Mouse (Mus musculus) embryonic stem cell, embryonic (primary cell): ENCODE measurements around the gene Ubr2.

Experiments used
- CTCF ChIA-PET, 4 experiments: fragments of 300-600 bp in 2 of 4; fragments of 350-600 bp in 2 of 4; sonication (Branson Sonifier 250); formaldehyde crosslinking; loops; one replicate each; lab custom pipeline; 2022; ENCODE audit warnings: inconsistent platforms in 2 of 4; lab: Charles Lee
- POLR2A ChIA-PET, 4 experiments: fragments of 300-600 bp in 2 of 4; fragments of 350-600 bp in 2 of 4; sonication (Branson Sonifier 250); formaldehyde crosslinking; loops; one replicate each; lab custom pipeline; 2022; ENCODE audit warnings: antibody characterized with exemption in 4 of 4, inconsistent platforms in 1 of 4; lab: Charles Lee

Gene Ubr2

DNA sequence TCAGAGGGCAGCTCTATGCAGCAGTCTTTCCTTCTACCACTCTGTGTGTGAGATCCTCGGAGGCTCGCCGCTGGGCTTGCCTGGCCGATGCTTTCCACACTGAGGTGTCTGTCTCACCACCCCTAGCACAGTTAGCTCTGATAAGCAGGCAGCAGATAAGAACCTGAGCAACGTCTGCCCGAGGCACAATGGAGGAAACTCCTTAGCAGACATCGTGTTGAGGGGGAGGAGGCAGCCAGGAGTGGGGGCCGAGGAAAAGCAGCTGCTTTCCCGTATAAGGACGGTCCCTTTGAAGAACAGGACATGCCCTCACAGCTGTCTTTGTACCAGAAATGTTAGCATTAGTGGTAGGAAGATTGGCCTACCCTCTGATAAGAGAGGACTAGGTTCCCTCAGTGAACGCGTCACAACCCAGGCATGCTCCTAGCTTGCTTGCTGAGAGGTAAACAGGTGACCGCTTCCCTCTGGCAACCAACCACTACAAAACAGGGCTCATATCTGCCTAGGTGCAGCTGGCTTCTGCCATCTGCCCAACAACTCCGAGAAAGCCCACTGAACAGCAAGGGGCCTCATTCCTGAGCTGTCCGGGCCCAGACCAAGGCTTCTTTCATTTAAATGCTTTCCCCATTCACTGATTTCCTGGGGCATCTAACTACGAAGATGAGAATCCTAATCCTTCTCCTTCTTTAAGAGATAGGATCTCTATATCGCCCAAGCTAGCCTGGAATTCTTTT is 124.3 kb downstream of the Ubr2 start:
- ChIA-PET POLR2A (interaction anchor here in 3 of 4 experiments (0.6 to 14.4 kb wide), 26 partner anchors 9 to 134 kb away, joined by 3 to 179 read pairs (median 4); partner anchors contain the start of genes 2310039H08Rik (in 1 of the 3), Bicral (in 1 of the 3), Cnpy3 (in 1 of the 3) and Rpl7l1 (in 1 of the 3)), CTCF (interaction anchor here in 3 of 4 experiments (0.6 to 4.0 kb wide), 6 partner anchors 9 to 148 kb away, joined by 3 to 23 read pairs (median 4); no protein-coding TSS in a partner anchor)

DNA sequence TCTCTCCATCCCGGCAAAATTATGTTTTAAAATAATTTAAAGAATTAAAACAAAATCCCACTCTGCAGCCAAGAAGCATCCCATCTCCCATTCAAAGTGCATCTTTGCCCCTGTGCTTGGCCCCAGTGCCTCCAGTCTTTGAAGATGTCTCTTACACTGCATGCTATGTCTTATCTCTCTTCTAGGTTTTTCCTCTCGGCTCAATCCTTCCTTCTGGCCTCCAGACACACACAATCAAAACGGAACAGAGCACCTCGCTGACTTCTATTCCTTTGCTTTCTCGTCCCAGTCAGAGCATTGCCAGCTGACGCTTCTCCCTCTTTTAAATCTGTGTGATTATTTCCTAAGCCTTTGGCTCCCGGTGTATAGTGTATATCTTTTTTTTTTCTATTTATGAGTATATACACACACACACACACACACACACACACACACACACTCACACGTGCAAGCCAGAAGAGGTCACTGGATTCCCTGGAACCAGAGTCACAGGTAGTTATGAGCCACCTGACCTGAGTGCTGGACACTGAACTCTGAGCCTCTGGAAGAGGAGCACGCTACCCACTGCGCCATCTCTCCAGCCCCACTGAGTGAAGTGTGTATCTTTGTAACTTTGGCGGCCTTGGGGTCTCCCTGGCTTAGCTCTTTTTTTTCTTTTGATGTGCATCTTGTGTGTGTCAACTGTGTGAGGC is 125.0 kb downstream of the Ubr2 start:
- ChIA-PET POLR2A (interaction anchor here in 3 of 4 experiments (0.6 to 14.4 kb wide), 23 partner anchors 8 to 181 kb away, joined by 3 to 179 read pairs (median 4); partner anchors contain the start of genes Bicral (in 1 of the 3), Cnpy3 (in 1 of the 3), Ppp2r5d (in 1 of the 3) and Rpl7l1 (in 1 of the 3)), CTCF (interaction anchor here (0.6 to 4.0 kb wide), 4 partner anchors 8 to 194 kb away, joined by 3 to 23 read pairs (median 6); no protein-coding TSS in a partner anchor)

DNA sequence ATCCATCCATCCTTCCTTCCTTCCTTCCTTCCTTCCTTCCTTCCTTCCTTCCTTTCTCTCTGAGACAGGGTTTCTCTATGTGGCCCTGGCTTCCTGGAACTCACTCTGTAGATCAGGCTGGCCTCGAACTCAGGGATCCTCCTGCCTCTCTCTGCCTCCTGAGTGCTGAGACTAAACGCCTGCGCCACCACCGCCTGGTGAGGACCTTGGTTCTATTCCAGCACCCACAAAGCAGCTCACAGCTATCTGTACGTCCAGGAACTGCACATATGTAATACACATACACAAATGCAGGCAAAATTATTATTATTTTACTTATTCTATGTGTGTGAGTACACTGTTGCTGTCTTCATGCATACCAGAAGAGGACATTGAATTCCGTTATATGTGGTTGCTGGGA is 125.6 kb downstream of the Ubr2 start:
- POLR2A ChIA-PET, result interaction anchor here in 3 of 4 experiments (0.6 to 14.4 kb wide), 12 partner anchors 10 to 180 kb away, joined by 3 to 179 read pairs (median 4); partner anchors contain the start of genes Bicral (in 1 of the 3) and Ppp2r5d (in 1 of the 3)
- CTCF ChIA-PET, result interaction anchor here in 3 of 4 experiments (0.6 to 0.7 kb wide), 3 partner anchors 9 to 194 kb away, joined by 3 read pairs; no protein-coding TSS in a partner anchor

GRCm38 (mm10) chr17:46883107-46883506 is 127.2 kb downstream of the Ubr2 start:
- CTCF ChIA-PET, result interaction anchor here in 3 of 4 experiments (0.6 to 1.5 kb wide), 4 partner anchors 34 to 715 kb away, joined by 3 to 6 read pairs (median 4); no protein-coding TSS in a partner anchor

DNA sequence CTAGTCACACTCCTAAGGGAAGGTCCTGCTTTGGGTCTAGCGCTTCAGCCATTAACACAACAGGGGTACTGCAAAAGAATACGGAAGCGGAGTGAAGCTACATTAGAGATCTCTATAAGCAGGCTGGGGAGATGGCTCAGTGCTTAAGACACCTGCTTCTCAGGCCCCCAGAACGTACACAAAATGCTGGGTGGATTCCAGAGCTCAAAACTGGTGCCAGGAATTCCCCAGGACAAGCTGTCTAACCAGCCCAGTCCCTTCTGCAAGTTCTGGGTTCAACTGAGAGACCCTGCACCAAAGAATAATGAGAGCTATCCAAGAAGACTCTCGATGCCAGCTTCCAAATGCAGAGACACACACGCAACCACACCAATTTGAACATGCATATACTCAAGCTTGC is 128.6 kb downstream of the Ubr2 start:
- CTCF ChIA-PET, result interaction anchor here in 2 of 4 experiments (0.6 to 1.5 kb wide), 3 partner anchors 9 to 510 kb away, joined by 4 to 9 read pairs (median 6); partner anchors contain the start of gene Tbcc (in 1 of the 2)
- POLR2A ChIA-PET, result interaction anchor here (0.7 to 14.4 kb wide), 20 partner anchors 8 to 110 kb away, joined by 3 to 179 read pairs (median 5); partner anchors contain the start of genes Tbcc (in 4 of the 4), 2310039H08Rik (in 1 of the 4), Bicral (in 1 of the 4) and Rpl7l1 (in 1 of the 4)

More at GRCm38 (mm10) chr17:46883107-46883506, 127.2 kb downstream of the Ubr2 start:
- POLR2A ChIA-PET, result interaction anchor here in 2 of 4 experiments (0.8 to 14.4 kb wide), 13 partner anchors 9 to 152 kb away, joined by 3 to 179 read pairs (median 5); partner anchors contain the start of genes 2310039H08Rik (in 1 of the 2), Bicral (in 1 of the 2) and Cnpy3 (in 1 of the 2)

- ChIA-PET POLR2A (interaction anchor here (0.5 to 14.4 kb wide), 9 partner anchors 10 to 1588 kb away, joined by 3 to 179 read pairs (median 4); partner anchors contain the start of gene Tbcc (in 2 of the 4)), CTCF (interaction anchor here in 2 of 4 experiments (0.6 to 1.0 kb wide), 2 partner anchors 10 to 83 kb away, joined by 3 to 7 read pairs; no protein-coding TSS in a partner anchor)
Measured at GRCm38 (mm10) chr17:46880322-46880721, 130.0 kb downstream of the Ubr2 start.

GRCm38 (mm10) chr17:46879841-46880311 is 130.5 kb downstream of the Ubr2 start:
- POLR2A ChIA-PET, result interaction anchor here in 2 of 4 experiments (0.6 to 14.4 kb wide), 6 partner anchors 10 to 1192 kb away, joined by 3 to 179 read pairs (median 4); partner anchors contain the start of genes Cnpy3 (in 1 of the 2) and Tbcc (in 1 of the 2)
- CTCF ChIA-PET, result interaction anchor here in 1 of 4 experiments (0.6 kb wide), 1 partner anchor 10 kb away, joined by 7 read pairs; no protein-coding TSS in a partner anchor
